Mouse (Mus musculus) myocyte (in vitro differentiated cells): ENCODE measurements at regions not wholly inside any gene's neighbourhood (a gene's known extent, or its start where the extent isn't known, plus 50 kb on each side); places are given as distances from the start of the nearest gene placed in this dataset.

ENCODE experiments used
- CEBPB ChIP-seq: IDR thresholded peaks from 2 replicates; pipeline ENCODE4 v1.6.1; 2011; ENCODE audit warnings: mild to moderate bottlenecking, moderate library complexity; ENCODE audit not compliant: poor library complexity, insufficient read depth, severe bottlenecking
- E2F4 ChIP-seq: IDR thresholded peaks from one replicate; pipeline ENCODE4 v1.6.1; 2011; ENCODE audit warnings: mild to moderate bottlenecking, control low read depth, moderate library complexity; ENCODE audit not compliant: insufficient read depth
- MAX ChIP-seq: IDR thresholded peaks from one replicate; pipeline ENCODE4 v1.6.1; 2011; ENCODE audit warnings: low read depth, mild to moderate bottlenecking, control low read depth
- MYOD1 ChIP-seq, 3 experiments: IDR thresholded peaks; one replicate each; pipeline ENCODE4 v1.6.1; 2011; ENCODE audit warnings: control low read depth in 2 of 3, low read depth in 2 of 3, mild to moderate bottlenecking in 2 of 3, moderate library complexity in 1 of 3; ENCODE audit not compliant: insufficient read length in 2 of 3, control insufficient read depth in 1 of 3
- POLR2A ChIP-seq: IDR thresholded peaks from one replicate; pipeline ENCODE4 v1.6.1; 2011; ENCODE audit warnings: low read depth, mild to moderate bottlenecking, control low read depth, moderate library complexity; ENCODE audit not compliant: insufficient read length
- POLR2AphosphoS2 ChIP-seq: IDR thresholded peaks from one replicate; pipeline ENCODE4 v1.6.1; 2011; ENCODE audit warnings: low read depth, control low read depth; ENCODE audit not compliant: insufficient read length
- REST ChIP-seq: IDR thresholded peaks from one replicate; pipeline ENCODE4 v1.6.1; 2011; ENCODE audit warnings: mild to moderate bottlenecking, control low read depth, moderate library complexity; ENCODE audit not compliant: insufficient read depth, insufficient read length
- SRF ChIP-seq: IDR thresholded peaks from one replicate; pipeline ENCODE4 v1.6.1; 2011; ENCODE audit warnings: low read depth; ENCODE audit not compliant: control insufficient read depth, insufficient read length
- TCF12 ChIP-seq: IDR thresholded peaks from one replicate; pipeline ENCODE4 v1.6.1; 2011; ENCODE audit warnings: mild to moderate bottlenecking, control low read depth; ENCODE audit not compliant: poor library complexity, insufficient read depth, severe bottlenecking
- USF1 ChIP-seq: IDR thresholded peaks from one replicate; pipeline ENCODE4 v1.6.1; 2011; ENCODE audit warnings: low read depth, mild to moderate bottlenecking, control low read depth, moderate library complexity

DNA sequence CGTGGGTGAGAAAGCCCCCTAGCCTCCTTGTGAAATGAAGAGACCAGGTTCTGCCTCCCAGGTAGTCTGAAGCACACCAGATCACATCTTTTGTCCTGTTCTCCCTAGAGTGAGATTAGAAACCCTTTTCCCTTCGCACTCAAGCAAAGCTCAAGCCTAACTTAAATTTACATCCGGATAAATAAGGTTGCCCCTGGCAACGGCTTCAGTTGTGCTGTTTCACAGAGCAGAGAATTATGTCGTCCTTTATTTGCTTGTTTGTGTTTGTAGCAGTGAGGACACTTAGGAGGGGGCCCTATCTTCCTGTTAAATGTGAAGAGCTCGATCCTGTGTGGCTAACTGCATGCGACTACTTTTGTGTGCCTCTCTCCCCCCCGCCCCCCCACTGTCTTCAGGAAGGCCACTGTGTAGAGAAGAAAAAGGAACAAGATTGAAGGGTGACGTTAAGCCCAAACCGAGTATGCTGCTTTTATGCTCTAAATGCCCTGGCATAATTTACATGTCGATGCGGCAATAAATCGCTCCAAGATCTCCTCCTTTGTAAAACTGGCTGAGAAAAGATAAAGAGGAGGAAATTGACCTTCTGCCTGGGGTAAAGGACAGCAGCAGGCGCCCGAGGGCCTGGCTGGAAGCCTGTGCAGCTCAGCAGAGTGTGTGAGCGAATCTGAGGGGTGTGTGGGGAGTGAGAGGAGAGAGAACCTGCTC, 439.9 kb downstream of the Prdm2 start:
- TF ChIP-seq TCF12 = no peak
- no peak for TF ChIP-seq POLR2A
- no peak for TF ChIP-seq MYOD1 (IDR thresholded peaks at IDR 0.05; ENCODE audit: control insufficient read depth in 1 of 3, insufficient read length in 2 of 3, low read depth in 2 of 3)
- TF ChIP-seq E2F4 = no peak
- TF ChIP-seq POLR2AphosphoS2 = no peak
- TF ChIP-seq REST = no peak
- TF ChIP-seq USF1 = no peak
- no peak for TF ChIP-seq SRF
- no peak for TF ChIP-seq CEBPB
- no peak for TF ChIP-seq MAX
